Mouse (Mus musculus): Measurements from ENCODE around the gene Nav1. TPM values are rescaled to one million over a fixed set of nuclear protein-coding genes. Genes with fewer than 3 reads are reported as not detected.

The Nav1 gene
- polyA plus RNA-seq, 1 experiment from 2014 or later, result 3.9 TPM

- H3K27ac ChIP-seq (replicated peaks), result 0 out of 2 replicates have a peak overlapping the region, but pooled peaks have one; percentile 18
- ATAC-seq (ENCODE audit: low FRiP score, low TSS enrichment), result peak; percentile 64
- WGBS, result 2% methylated on average over 14 of the region's 14 CpGs
Measured at GRCm38 (mm10) chr1:135430669-135431017, 176.5 kb downstream of the Nav1 start.

GRCm38 (mm10) chr1:135429901-135430668 is 177.0 kb downstream of the Nav1 start, which contains the start of gene Ipo9:
TSS of gene Ipo9 (minus strand) at chr1:135430499.
- H3K9ac ChIP-seq (ENCODE audit: low read length), result peak within 1 kb of the TSS; percentile 85
- H3K36me3 ChIP-seq (ENCODE audit: control insufficient read depth, insufficient read depth, low read length), result no peaks in the 10 kb centered on the region
- H3K27me3 ChIP-seq (ENCODE audit: control insufficient read depth, insufficient read depth, low read length), result no peaks in the 10 kb centered on the region
- under 1% methylated on average over 64 of the region's 65 CpGs for WGBS
- ATAC-seq (ENCODE audit: low FRiP score, low TSS enrichment) (peak; percentile 96), DNase-seq (ENCODE audit: low spot score) (peak; percentile 92)
- H3K4me1 ChIP-seq (replicated peaks; ENCODE audit: control insufficient read depth, insufficient read depth), result peaks cover 2% of the 10 kb centered on the region; the same call in 1 of the 2 replicates
- H3K27ac ChIP-seq (replicated peaks), result peak within 1 kb of the TSS; percentile 70; the same call in 1 of the 2 replicates
- H3K4me3 ChIP-seq (ENCODE audit: low read depth, low read length), result peak within 1 kb of the TSS; percentile 90
- H3K4me2 ChIP-seq (replicated peaks; ENCODE audit: low read depth), result peak within 1 kb of the TSS; percentile 77
- H3K9me3 ChIP-seq (ENCODE audit: control insufficient read depth, low read length), result no peaks in the 10 kb centered on the region
- TF ChIP-seq EP300 (optimal IDR thresholded peaks at IDR 0.05) (no peak), CTCF (IDR thresholded peaks at IDR 0.05; ENCODE audit: low read depth) (peak; percentile 84)

More at GRCm38 (mm10) chr1:135430669-135431017, 176.5 kb downstream of the Nav1 start:
- Histone ChIP-seq H3K9ac (ENCODE audit: low read length) (peak overlapping the region; percentile 58), H3K4me3 (ENCODE audit: low read depth, low read length) (peak overlapping the region; percentile 90), H3K9me3 (ENCODE audit: control insufficient read depth, low read length) (no peaks in the 10 kb centered on the region), H3K4me2 (replicated peaks; ENCODE audit: low read depth) (peak overlapping the region; percentile 77), H3K27me3 (ENCODE audit: control insufficient read depth, insufficient read depth, low read length) (no peaks in the 10 kb centered on the region), H3K4me1 (replicated peaks; ENCODE audit: control insufficient read depth, insufficient read depth) (peaks cover 2% of the 10 kb centered on the region; the same call in 1 of the 2 replicates), H3K36me3 (ENCODE audit: control insufficient read depth, insufficient read depth, low read length) (no peaks in the 10 kb centered on the region)
- TF ChIP-seq CTCF (IDR thresholded peaks at IDR 0.05; ENCODE audit: low read depth) (no peak), EP300 (optimal IDR thresholded peaks at IDR 0.05) (no peak)
- no peak for DNase-seq (ENCODE audit: low spot score)

GRCm38 (mm10) chr1:135427390-135427789 is 179.7 kb downstream of the Nav1 start:
- peaks cover 3% of the 10 kb centered on the region; the same call in 1 of the 2 replicates for H3K36me3 ChIP-seq (ENCODE audit: control insufficient read depth, insufficient read depth, low read length)
- no peak for ATAC-seq (ENCODE audit: low FRiP score, low TSS enrichment)
- H3K27me3 ChIP-seq (ENCODE audit: control insufficient read depth, insufficient read depth, low read length), result no peaks in the 10 kb centered on the region
- H3K9me3 ChIP-seq (ENCODE audit: control insufficient read depth, low read length), result no peaks in the 10 kb centered on the region
- 85% methylated on average over 6 of the region's 6 CpGs for WGBS
- no peak overlapping the region for H3K4me2 ChIP-seq (replicated peaks; ENCODE audit: low read depth)
- peaks cover 2% of the 10 kb centered on the region; the same call in 1 of the 2 replicates for H3K4me1 ChIP-seq (replicated peaks; ENCODE audit: control insufficient read depth, insufficient read depth)
- DNase-seq (ENCODE audit: low spot score), result no peak
- no peak overlapping the region for H3K9ac ChIP-seq (ENCODE audit: low read length)
- no peak for TF ChIP-seq CTCF (IDR thresholded peaks at IDR 0.05; ENCODE audit: low read depth)
- TF ChIP-seq EP300 (optimal IDR thresholded peaks at IDR 0.05), result no peak
- no peak overlapping the region for H3K27ac ChIP-seq (replicated peaks)
- no peak overlapping the region for H3K4me3 ChIP-seq (ENCODE audit: low read depth, low read length)

GRCm38 (mm10) chr1:135426645-135427044 is 180.4 kb downstream of the Nav1 start:
- Histone ChIP-seq H3K9ac (ENCODE audit: low read length) (no peak overlapping the region), H3K27ac (replicated peaks) (no peak overlapping the region), H3K4me2 (replicated peaks; ENCODE audit: low read depth) (no peak overlapping the region), H3K4me3 (ENCODE audit: low read depth, low read length) (no peak overlapping the region), H3K27me3 (ENCODE audit: control insufficient read depth, insufficient read depth, low read length) (no peaks in the 10 kb centered on the region), H3K9me3 (ENCODE audit: control insufficient read depth, low read length) (no peaks in the 10 kb centered on the region), H3K4me1 (replicated peaks; ENCODE audit: control insufficient read depth, insufficient read depth) (peaks cover 2% of the 10 kb centered on the region; the same call in 1 of the 2 replicates), H3K36me3 (ENCODE audit: control insufficient read depth, insufficient read depth, low read length) (peaks cover 3% of the 10 kb centered on the region; the same call in 1 of the 2 replicates)
- ATAC-seq (ENCODE audit: low FRiP score, low TSS enrichment), result no peak
- 92% methylated on average over 10 of the region's 10 CpGs for WGBS
- TF ChIP-seq CTCF (IDR thresholded peaks at IDR 0.05; ENCODE audit: low read depth), result no peak
- TF ChIP-seq EP300 (optimal IDR thresholded peaks at IDR 0.05), result no peak
- DNase-seq (ENCODE audit: low spot score), result no peak

GRCm38 (mm10) chr1:135422772-135423171 is 184.3 kb downstream of the Nav1 start:
- Histone ChIP-seq H3K9ac (ENCODE audit: low read length) (no peak overlapping the region), H3K4me3 (ENCODE audit: low read depth, low read length) (no peak overlapping the region), H3K4me2 (replicated peaks; ENCODE audit: low read depth) (no peak overlapping the region), H3K4me1 (replicated peaks; ENCODE audit: control insufficient read depth, insufficient read depth) (no peaks in the 10 kb centered on the region; the same call in 1 of the 2 replicates), H3K27me3 (ENCODE audit: control insufficient read depth, insufficient read depth, low read length) (no peaks in the 10 kb centered on the region), H3K9me3 (ENCODE audit: control insufficient read depth, low read length) (no peaks in the 10 kb centered on the region), H3K27ac (replicated peaks) (no peak overlapping the region), H3K36me3 (ENCODE audit: control insufficient read depth, insufficient read depth, low read length) (peaks cover 8% of the 10 kb centered on the region)
- TF ChIP-seq EP300 (optimal IDR thresholded peaks at IDR 0.05) (no peak), CTCF (IDR thresholded peaks at IDR 0.05; ENCODE audit: low read depth) (no peak)
- 85% methylated on average over 6 of the region's 6 CpGs for WGBS
- no peak for DNase-seq (ENCODE audit: low spot score)
- ATAC-seq (ENCODE audit: low FRiP score, low TSS enrichment), result no peak

GRCm38 (mm10) chr1:135413996-135414395 is 193.1 kb downstream of the Nav1 start:
- TF ChIP-seq EP300 (optimal IDR thresholded peaks at IDR 0.05) (no peak), CTCF (IDR thresholded peaks at IDR 0.05; ENCODE audit: low read depth) (no peak)
- Histone ChIP-seq H3K4me1 (replicated peaks; ENCODE audit: control insufficient read depth, insufficient read depth) (no peaks in the 10 kb centered on the region), H3K4me2 (replicated peaks; ENCODE audit: low read depth) (no peak overlapping the region), H3K27ac (replicated peaks) (no peak overlapping the region), H3K27me3 (ENCODE audit: control insufficient read depth, insufficient read depth, low read length) (no peaks in the 10 kb centered on the region), H3K9ac (ENCODE audit: low read length) (no peak overlapping the region), H3K36me3 (ENCODE audit: control insufficient read depth, insufficient read depth, low read length) (peaks cover 19% of the 10 kb centered on the region), H3K9me3 (ENCODE audit: control insufficient read depth, low read length) (no peaks in the 10 kb centered on the region), H3K4me3 (ENCODE audit: low read depth, low read length) (no peak overlapping the region)
- DNase-seq (ENCODE audit: low spot score) (no peak), ATAC-seq (ENCODE audit: low FRiP score, low TSS enrichment) (no peak)

All from stomach, postnatal 0 days (tissue).